8 mouse cellular contexts compared by ENCODE assay signal in the genomic region with DNA sequence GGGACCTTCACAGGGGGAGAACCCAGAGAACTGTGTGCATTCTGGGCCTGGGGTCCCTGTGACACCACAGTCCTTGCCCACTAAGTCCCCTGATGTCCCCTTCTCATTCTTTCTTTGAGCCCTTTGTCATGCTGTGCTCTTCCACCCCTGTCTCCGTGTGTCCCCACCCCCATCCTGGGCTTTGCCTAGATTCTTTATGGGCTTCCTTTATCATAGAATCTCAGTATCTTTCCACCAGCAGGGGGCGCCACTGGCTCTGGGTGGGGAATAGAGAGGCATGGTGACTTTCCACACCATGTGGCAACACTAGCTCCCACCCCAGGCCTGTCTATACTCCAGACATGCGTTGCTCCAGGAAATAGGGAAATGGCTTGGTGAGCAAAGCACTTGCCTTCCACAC. TPM values are rescaled to one million over a fixed set of nuclear protein-coding genes. Genes with fewer than 3 reads are reported as not detected.
DNase-seq lines count a peak whose midpoint lies in the region; ATAC-seq lines count a peak whose summit lies in the region.

No protein-coding gene starts in this region.

- intact Hi-C loops in gastrocnemius, postnatal 14 days (cut with DNase I; ENCODE audit: low total_unique reads): loop anchor here (2.0 to 10.0 kb wide), 3 partner anchors 158 to 348 kb away; no protein-coding TSS in a partner anchor
- intact Hi-C loops in left cerebral cortex, postnatal 10 days (cut with DNase I): loop anchor here (1.0 to 5.0 kb wide), 4 partner anchors 61 to 346 kb away; a partner anchor contains a TSS

- ATAC-seq in inflammation-experienced regulatory T-cells, adult 6 months: peak; percentile 51
- peak; percentile 76 for ATAC-seq in megakaryocyte progenitor cell, adult 5-6 weeks (replicated peaks; ENCODE audit: poor library complexity)

- peak; percentile 89 to 96 for DNase-seq in adrenal gland, adult (ENCODE audit: inconsistent age in 2 of 2, low spot score in 1 of 2)
- peak; percentile 86 for DNase-seq in embryo, embryonic 10 days (ENCODE audit: low spot score)
- DNase-seq in gastrocnemius, postnatal 14 days: peak; percentile 95
- peak; percentile 69 to 95 for DNase-seq in left cerebral cortex, postnatal 10 days (ENCODE audit: extremely low spot score in 1 of 2, low spot score in 2 of 2)
- DNase-seq in right cerebral cortex, postnatal 10 days (ENCODE audit: low spot score in 2 of 2): peak; percentile 80 to 90
- peak; percentile 92 for DNase-seq in urinary bladder, postnatal 14 days (ENCODE audit: low spot score)

RNA-seq across cellular contexts. Expression of a gene that starts 46.1 kb away (rescaled TPM):
- total RNA-seq in gastrocnemius, postnatal 14 days (2021): 10 to 100 TPM; 10.5 to 12.9 TPM
- 1 to 10 TPM; 2.3 to 5.3 (median 3.6) TPM for polyA plus RNA-seq in inflammation-experienced regulatory T-cells, adult 6 months (2017; shearing (Covaris generic))
- total RNA-seq in left cerebral cortex, postnatal 10 days (2021): 10 to 100 TPM; 28.6 to 31.6 TPM
- total RNA-seq in megakaryocyte progenitor cell, adult 5-6 weeks (2015): 10.8 and 14.2 TPM in 2 replicates
- total RNA-seq in megakaryocyte progenitor cell, adult 5-6 weeks (2017): 9.1 and 11.2 TPM in 2 replicates

RNA-seq across cellular contexts. Expression of a gene that starts 57.1 kb away (rescaled TPM):
- not detected for total RNA-seq in gastrocnemius, postnatal 14 days (2021)
- not detected for polyA plus RNA-seq in inflammation-experienced regulatory T-cells, adult 6 months (2017; shearing (Covaris generic))
- total RNA-seq in left cerebral cortex, postnatal 10 days (2021): not detected
- total RNA-seq in megakaryocyte progenitor cell, adult 5-6 weeks (2015): not detected in 2 replicates
- not detected in 2 replicates for total RNA-seq in megakaryocyte progenitor cell, adult 5-6 weeks (2017)

Comparison
In these comparisons a context has a peak if more than half of its experiments do, and no peak if none do; other contexts are left out.
1. Peak in every context shown above with its lines: DNase-seq and ATAC-seq.